Comparison of ENCODE assay signal across 9 mouse cellular contexts in the genomic region with DNA sequence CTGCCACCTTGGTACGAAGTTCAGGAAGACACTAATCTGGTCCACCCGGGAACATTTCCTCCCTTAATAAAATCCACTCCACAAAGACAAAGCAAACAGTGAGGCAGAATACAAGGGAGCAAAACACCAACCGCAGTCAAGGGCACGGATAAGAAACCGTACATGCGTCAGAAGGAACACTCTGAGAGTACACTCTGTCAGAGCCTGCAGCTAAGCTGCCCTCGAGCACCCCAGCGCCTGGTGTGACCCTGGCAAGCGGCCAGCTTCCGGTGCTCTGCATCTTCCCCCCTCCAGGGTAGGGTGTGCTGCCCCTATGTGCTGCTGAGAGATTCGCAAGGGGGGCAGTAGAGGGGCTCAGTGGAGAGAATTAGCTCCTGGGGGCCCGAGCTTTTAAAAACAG. TPM values are rescaled to one million over a fixed set of nuclear protein-coding genes. Genes with fewer than 3 reads are reported as not detected.
DNase-seq lines count a peak whose midpoint lies in the region; ATAC-seq lines count a peak whose summit lies in the region.
"Had no signal": no experiment of that assay in that cellular context is flagged by ENCODE, and none has a peak within 500 bp of the region (broad histone marks: within the 10 kb centered on the region; RNA-seq: fewer than 3 reads in every experiment).

No protein-coding gene starts in this region.

- DNase-seq in adrenal gland, postnatal 10 days: peak; percentile 80
- DNase-seq in kidney, postnatal 25 days: peak; percentile 37 to 76
- no peak for DNase-seq in midbrain, embryonic 10.5 days (ENCODE audit: low spot score)
- no peak for DNase-seq in frontal cortex, postnatal 10 days (ENCODE audit: low spot score in 2 of 2)
- DNase-seq in layer of hippocampus, postnatal 36 days: no peak

- ATAC-seq in hindbrain, embryonic 15.5 days (ENCODE audit: low FRiP score, low read depth): no peak
- ATAC-seq in hindbrain, embryonic 12.5 days (ENCODE audit: low FRiP score): no peak
- peak; percentile 73 for ATAC-seq in heart, embryonic 12.5 days (ENCODE audit: insufficient number of reproducible peaks, low FRiP score)
- ATAC-seq: Patski had no signal

- no peaks in the 10 kb centered on the region for H3K36me3 ChIP-seq in hindbrain, embryonic 15.5 days
- H3K36me3 ChIP-seq in hindbrain, embryonic 12.5 days: no peaks in the 10 kb centered on the region
- H3K36me3 ChIP-seq in heart, embryonic 12.5 days: no peaks in the 10 kb centered on the region
- H3K36me3 ChIP-seq in midbrain, embryonic 10.5 days: no peaks in the 10 kb centered on the region

- H3K27me3 ChIP-seq in hindbrain, embryonic 15.5 days: no peaks in the 10 kb centered on the region
- H3K27me3 ChIP-seq in hindbrain, embryonic 12.5 days: no peaks in the 10 kb centered on the region
- H3K27me3 ChIP-seq in heart, embryonic 12.5 days (replicated peaks): no peaks in the 10 kb centered on the region
- no peaks in the 10 kb centered on the region for H3K27me3 ChIP-seq in midbrain, embryonic 10.5 days (ENCODE audit: low read depth, poor library complexity, severe bottlenecking)
- H3K27me3 ChIP-seq: Patski had no signal

- no peak overlapping the region for H3K4me2 ChIP-seq in hindbrain, embryonic 15.5 days
- no peak overlapping the region for H3K4me2 ChIP-seq in hindbrain, embryonic 12.5 days (replicated peaks)
- H3K4me2 ChIP-seq in heart, embryonic 12.5 days: peak overlapping the region; percentile 40

- 0 out of 2 replicates have a peak overlapping the region, but pooled peaks have one; percentile 8 for H3K27ac ChIP-seq in hindbrain, embryonic 15.5 days (replicated peaks)
- H3K27ac ChIP-seq in hindbrain, embryonic 12.5 days: no peak overlapping the region
- H3K27ac ChIP-seq in heart, embryonic 12.5 days (ENCODE audit: poor library complexity, severe bottlenecking): peak overlapping the region; percentile 77
- peak overlapping the region; percentile 49; the same call in 1 of the 2 replicates for H3K27ac ChIP-seq in midbrain, embryonic 10.5 days (replicated peaks)

- WGBS in hindbrain, embryonic 15.5 days: 37% methylated on average over 12 of the region's 12 CpGs
- 41% methylated on average over 12 of the region's 12 CpGs for WGBS in hindbrain, embryonic 12.5 days
- WGBS in heart, embryonic 12.5 days: 17% methylated on average over 12 of the region's 12 CpGs
- 51% methylated on average over 12 of the region's 12 CpGs for WGBS in midbrain, embryonic 10.5 days

- H3K4me1 ChIP-seq in hindbrain, embryonic 15.5 days (replicated peaks): 0 out of 2 replicates have a peak, but pooled peaks cover 5% of the 10 kb centered on the region
- peaks cover 5% of the 10 kb centered on the region for H3K4me1 ChIP-seq in hindbrain, embryonic 12.5 days
- H3K4me1 ChIP-seq in heart, embryonic 12.5 days (replicated peaks): peaks cover 18% of the 10 kb centered on the region
- peaks cover 3% of the 10 kb centered on the region for H3K4me1 ChIP-seq in midbrain, embryonic 10.5 days

- H3K4me3 ChIP-seq in hindbrain, embryonic 15.5 days: no peak overlapping the region
- H3K4me3 ChIP-seq in hindbrain, embryonic 12.5 days: no peak overlapping the region
- H3K4me3 ChIP-seq in heart, embryonic 12.5 days: no peak overlapping the region
- H3K4me3 ChIP-seq in midbrain, embryonic 10.5 days: no peak overlapping the region

- H3K9ac ChIP-seq in hindbrain, embryonic 15.5 days: no peak overlapping the region
- H3K9ac ChIP-seq in hindbrain, embryonic 12.5 days: no peak overlapping the region
- 0 out of 2 replicates have a peak overlapping the region, but pooled peaks have one; percentile 5 for H3K9ac ChIP-seq in heart, embryonic 12.5 days

- H3K9me3 ChIP-seq in hindbrain, embryonic 15.5 days: no peaks in the 10 kb centered on the region
- peaks cover 3% of the 10 kb centered on the region; the same call in 1 of the 2 replicates for H3K9me3 ChIP-seq in hindbrain, embryonic 12.5 days (replicated peaks)
- peaks cover 6% of the 10 kb centered on the region for H3K9me3 ChIP-seq in heart, embryonic 12.5 days (replicated peaks)
- H3K9me3 ChIP-seq in midbrain, embryonic 10.5 days (replicated peaks): no peaks in the 10 kb centered on the region

RNA-seq across cellular contexts. Expression of a gene that starts 50.2 kb away (rescaled TPM):
- polyA plus RNA-seq in hindbrain, embryonic 15.5 days (2015; fragmentation: Nextera tagmentation; extraction: Ambion mirVana): 306 and 326 TPM in 2 replicates
- 344 and 432 TPM in 2 replicates for polyA plus RNA-seq in hindbrain, embryonic 12.5 days (2016; fragmentation: Nextera tagmentation; extraction: Ambion mirVana)
- total RNA-seq in adrenal gland, postnatal 10 days (2021): 100 to 1,000 TPM; 867 to 928 TPM
- 378 and 396 TPM in 2 replicates for polyA plus RNA-seq in heart, embryonic 12.5 days (2016; fragmentation: Nextera tagmentation; extraction: Ambion mirVana)
- 416 and 468 TPM in 2 replicates for polyA plus RNA-seq in midbrain, embryonic 10.5 days (2016; fragmentation: Nextera tagmentation; extraction: Ambion mirVana)
- total RNA-seq in layer of hippocampus, postnatal 36 days (2021): 100 to 1,000 TPM; 429 to 541 TPM

Comparison
In these comparisons a context has a peak if more than half of its experiments do, and no peak if none do; other contexts are left out.
1. DNase-seq: peak in adrenal gland, postnatal 10 days (single experiment) and kidney, postnatal 25 days (2 of 2); none in midbrain, embryonic 10.5 days (single experiment), frontal cortex, postnatal 10 days (0 of 2) and layer of hippocampus, postnatal 36 days (0 of 2).